Mouse (Mus musculus): ENCODE data around the gene Gps2.

- TF ChIP-seq CTCF (IDR thresholded peaks at IDR 0.05; ENCODE audit: low read depth, low read length) (no peak), POLR2A (IDR thresholded peaks at IDR 0.05; ENCODE audit: borderline replicate concordance, low read depth, low read length) (no peak)
Measured at GRCm38 (mm10) chr11:69927501-69927900, 13.8 kb downstream of the Gps2 start.
